9 mouse cellular contexts compared by ENCODE assay signal in the genomic region with DNA sequence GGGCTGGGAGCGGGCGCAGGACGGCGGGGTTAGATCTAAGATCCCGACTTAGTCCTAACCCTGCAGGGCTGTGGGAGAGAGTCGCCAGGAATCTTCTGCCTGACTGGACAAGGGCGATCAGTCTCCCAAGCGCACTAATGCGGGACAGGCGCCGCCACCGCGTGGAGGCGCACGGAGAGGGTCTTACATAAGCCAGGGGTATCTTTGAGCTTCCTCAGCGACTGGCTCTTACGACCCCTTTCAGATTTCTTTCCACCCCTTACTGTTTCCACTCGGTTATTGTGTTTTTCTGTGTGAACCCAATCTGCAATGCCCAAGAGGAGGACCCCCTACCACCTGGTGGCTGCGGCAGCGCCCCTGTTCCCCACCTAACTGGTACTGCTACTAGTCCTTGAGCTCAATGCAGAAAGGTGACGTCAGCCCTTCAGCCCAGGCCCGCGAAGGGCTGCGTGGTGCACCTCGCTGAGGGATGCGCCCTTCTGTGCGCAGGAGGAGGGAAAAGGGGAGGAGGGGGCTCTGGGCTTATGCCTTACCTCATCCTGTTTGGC. TPM values are rescaled to one million over a fixed set of nuclear protein-coding genes. Genes with fewer than 3 reads are reported as not detected.
DNase-seq lines count a peak whose midpoint lies in the region; ATAC-seq and TF ChIP-seq lines count a peak whose summit lies in the region.
"Had no signal": no experiment of that assay in that cellular context is flagged by ENCODE, and none has a peak within 500 bp of the region (broad histone marks: within the 10 kb centered on the region; RNA-seq: fewer than 3 reads in every experiment).

No protein-coding gene starts in this region.

- peak overlapping the region; percentile 9; the same call in 1 of the 2 replicates for H3K4me3 ChIP-seq in spleen, adult 2 months (ENCODE audit: extremely low read depth, insufficient read depth, insufficient read length)
- peak overlapping the region; percentile 50 for H3K4me3 ChIP-seq in embryonic facial prominence, embryonic 13.5 days
- peak overlapping the region; percentile 52 for H3K4me3 ChIP-seq in kidney, embryonic 14.5 days (ENCODE audit: low read length)
- peak overlapping the region; percentile 43 for H3K4me3 ChIP-seq in limb, embryonic 14.5 days (replicated peaks; ENCODE audit: low read length)
- H3K4me3 ChIP-seq in midbrain, postnatal 0 days (ENCODE audit: low read depth, low read length) = peak overlapping the region; percentile 51

- peak; percentile 71; the same call in 1 of the 2 replicates for ATAC-seq in embryonic facial prominence, embryonic 13.5 days (ENCODE audit: insufficient number of reproducible peaks, insufficient read depth, low FRiP score, low TSS enrichment, low read depth)
- ATAC-seq in kidney, embryonic 14.5 days (ENCODE audit: low FRiP score, low TSS enrichment) = peak; percentile 90
- ATAC-seq in limb, embryonic 14.5 days (ENCODE audit: low FRiP score, low read depth) = peak; percentile 65
- peak; percentile 95 for ATAC-seq in midbrain, postnatal 0 days (ENCODE audit: low FRiP score)

- no peak overlapping the region; the same call in 1 of the 2 replicates for H3K27ac ChIP-seq in spleen, adult 2 months (ENCODE audit: insufficient read depth, low read length)
- H3K27ac ChIP-seq in embryonic facial prominence, embryonic 13.5 days = no peak overlapping the region
- no peak overlapping the region for H3K27ac ChIP-seq in kidney, embryonic 14.5 days (ENCODE audit: low read depth, low read length)
- H3K27ac ChIP-seq in limb, embryonic 14.5 days (replicated peaks; ENCODE audit: low read depth, low read length) = no peak overlapping the region
- peak overlapping the region; percentile 78 for H3K27ac ChIP-seq in midbrain, postnatal 0 days (ENCODE audit: low read depth, low read length)

- peak overlapping the region; percentile 65 for H3K4me2 ChIP-seq in embryonic facial prominence, embryonic 13.5 days
- H3K4me2 ChIP-seq in kidney, embryonic 14.5 days (replicated peaks; ENCODE audit: low read depth, low read length) = peak overlapping the region; percentile 51
- peak overlapping the region; percentile 63 for H3K4me2 ChIP-seq in limb, embryonic 14.5 days (replicated peaks; ENCODE audit: low read depth, low read length, severe bottlenecking)
- H3K4me2 ChIP-seq in midbrain, postnatal 0 days (ENCODE audit: low read depth, low read length, poor library complexity, severe bottlenecking) = peak overlapping the region; percentile 49

- DNase-seq in spleen, adult 2 months (ENCODE audit: low read depth in 1 of 2, low spot score in 2 of 2) = no peak
- DNase-seq in spleen, postnatal 4 days (ENCODE audit: low spot score in 2 of 2) = no peak
- peak; percentile 34 to 36 for DNase-seq in heart, adult 9 months (ENCODE audit: low spot score in 2 of 2)
- DNase-seq in limb, embryonic 14.5 days (ENCODE audit: low spot score) = peak; percentile 15
- DNase-seq in midbrain, postnatal 0 days (ENCODE audit: low spot score) = peak; percentile 74
- DNase-seq in thymus, postnatal 25 days = peak; percentile 0

- H3K4me1 ChIP-seq in spleen, adult 2 months (ENCODE audit: control insufficient read depth, insufficient read depth, insufficient read length) = no peaks in the 10 kb centered on the region
- no peaks in the 10 kb centered on the region for H3K4me1 ChIP-seq in embryonic facial prominence, embryonic 13.5 days
- H3K4me1 ChIP-seq in kidney, embryonic 14.5 days (ENCODE audit: control insufficient read depth, insufficient read depth, low read length) = no peaks in the 10 kb centered on the region; the same call in 1 of the 2 replicates
- H3K4me1 ChIP-seq in limb, embryonic 14.5 days (ENCODE audit: control insufficient read depth, insufficient read depth, low read length) = no peaks in the 10 kb centered on the region
- no peaks in the 10 kb centered on the region for H3K4me1 ChIP-seq in midbrain, postnatal 0 days (ENCODE audit: insufficient read depth, low read length)

- peak overlapping the region; percentile 66 for H3K9ac ChIP-seq in embryonic facial prominence, embryonic 13.5 days
- H3K9ac ChIP-seq in kidney, embryonic 14.5 days (ENCODE audit: low read depth, low read length) = peak overlapping the region; percentile 58; the same call in 1 of the 2 replicates
- H3K9ac ChIP-seq in limb, embryonic 14.5 days (ENCODE audit: low read depth, low read length, severe bottlenecking) = peak overlapping the region; percentile 43
- H3K9ac ChIP-seq in midbrain, postnatal 0 days (replicated peaks; ENCODE audit: low read length, poor library complexity, severe bottlenecking) = peak overlapping the region; percentile 68

- H3K9me3 ChIP-seq in embryonic facial prominence, embryonic 13.5 days = no peaks in the 10 kb centered on the region
- H3K9me3 ChIP-seq in kidney, embryonic 14.5 days (ENCODE audit: control insufficient read depth, low read length) = no peaks in the 10 kb centered on the region
- H3K9me3 ChIP-seq in limb, embryonic 14.5 days (ENCODE audit: control insufficient read depth, low read length) = no peaks in the 10 kb centered on the region
- no peaks in the 10 kb centered on the region for H3K9me3 ChIP-seq in midbrain, postnatal 0 days (ENCODE audit: low read length)

- no peak for TF ChIP-seq POLR2A in spleen, adult 2 months (IDR thresholded peaks at IDR 0.05; ENCODE audit: low read depth, low read length)
- no peak for TF ChIP-seq POLR2A in limb, embryonic 14.5 days (IDR thresholded peaks at IDR 0.05; ENCODE audit: borderline replicate concordance, extremely low read depth, insufficient read depth, insufficient read length)

- no peaks in the 10 kb centered on the region for H3K36me3 ChIP-seq in spleen, adult 2 months (ENCODE audit: control insufficient read depth, insufficient read depth, low read length)
- H3K36me3 ChIP-seq in embryonic facial prominence, embryonic 13.5 days = no peaks in the 10 kb centered on the region
- no peaks in the 10 kb centered on the region for H3K36me3 ChIP-seq in kidney, embryonic 14.5 days (ENCODE audit: control insufficient read depth, insufficient read depth, low read length)
- no peaks in the 10 kb centered on the region for H3K36me3 ChIP-seq in limb, embryonic 14.5 days (ENCODE audit: control insufficient read depth, insufficient read depth, low read length)
- H3K36me3 ChIP-seq in midbrain, postnatal 0 days (ENCODE audit: insufficient read depth, low read length) = no peaks in the 10 kb centered on the region

- TF ChIP-seq CTCF in spleen, adult 2 months (IDR thresholded peaks at IDR 0.05; ENCODE audit: extremely low read depth, insufficient read depth, insufficient read length, insufficient replicate concordance) = no peak
- TF ChIP-seq CTCF in midbrain, postnatal 0 days (IDR thresholded peaks at IDR 0.05) = peak; percentile 48

- WGBS in spleen, adult 2 months = 20% methylated on average over 27 of the region's 27 CpGs
- 19% methylated on average over 27 of the region's 27 CpGs for WGBS in embryonic facial prominence, embryonic 13.5 days
- WGBS in kidney, embryonic 14.5 days = 20% methylated on average over 27 of the region's 27 CpGs
- WGBS in limb, embryonic 14.5 days = 16% methylated on average over 22 of the region's 27 CpGs
- WGBS in midbrain, postnatal 0 days = 15% methylated on average over 27 of the region's 27 CpGs

- H3K27me3 ChIP-seq in spleen, adult 2 months (ENCODE audit: control insufficient read depth, insufficient read depth, low read length) = no peaks in the 10 kb centered on the region
- peaks cover 14% of the 10 kb centered on the region for H3K27me3 ChIP-seq in embryonic facial prominence, embryonic 13.5 days
- no peaks in the 10 kb centered on the region for H3K27me3 ChIP-seq in kidney, embryonic 14.5 days (ENCODE audit: control insufficient read depth, insufficient read depth, low read length)
- H3K27me3 ChIP-seq in limb, embryonic 14.5 days (ENCODE audit: control insufficient read depth, insufficient read depth, low read length) = no peaks in the 10 kb centered on the region
- H3K27me3 ChIP-seq in midbrain, postnatal 0 days (ENCODE audit: insufficient read depth, low read length) = no peaks in the 10 kb centered on the region
- H3K27me3 ChIP-seq: CH12.LX had no signal

RNA-seq across cellular contexts. Expression of gene Tspan7, which starts 0.8 kb away (rescaled TPM):
- polyA plus RNA-seq in spleen, adult 2 months (2012; rRNA removed) = 23.5 and 25.9 TPM in 2 replicates
- polyA plus RNA-seq in embryonic facial prominence, embryonic 13.5 days (2015; fragmentation: Nextera tagmentation; extraction: Ambion mirVana) = 63.8 and 65.5 TPM in 2 replicates
- polyA plus RNA-seq in kidney, embryonic 14.5 days (2014; fragmentation: Nextera tagmentation; extraction: Ambion mirVana) = 85.0 and 101 TPM in 2 replicates
- polyA plus RNA-seq in limb, embryonic 14.5 days (2012; rRNA removed) = 54.8 and 64.4 TPM in 2 replicates
- 70.1 and 70.7 TPM in 2 replicates for polyA plus RNA-seq in limb, embryonic 14.5 days (2014; fragmentation: Nextera tagmentation; extraction: Ambion mirVana)
- 318 and 333 TPM in 2 replicates for total RNA-seq in midbrain, postnatal 0 days (2014; rRNA removed)
- polyA plus RNA-seq in midbrain, postnatal 0 days (2015; fragmentation: Nextera tagmentation; extraction: Ambion mirVana) = 724 and 778 TPM in 2 replicates
- total RNA-seq: CH12.LX had no signal

Comparison
In these comparisons a context has a peak if more than half of its experiments do, and no peak if none do; other contexts are left out.
1. DNase-seq: peak in heart, adult 9 months (2 of 2), limb, embryonic 14.5 days (single experiment), midbrain, postnatal 0 days (single experiment) and thymus, postnatal 25 days (single experiment); none in spleen, adult 2 months (0 of 2) and spleen, postnatal 4 days (0 of 2).
2. Peak in every context shown above with its lines, with median percentiles within 50 percentile points of each other: H3K4me3 ChIP-seq, ATAC-seq, H3K4me2 ChIP-seq and H3K9ac ChIP-seq.